Mouse (Mus musculus): Measurements from ENCODE around the gene Srgap2.

DNA sequence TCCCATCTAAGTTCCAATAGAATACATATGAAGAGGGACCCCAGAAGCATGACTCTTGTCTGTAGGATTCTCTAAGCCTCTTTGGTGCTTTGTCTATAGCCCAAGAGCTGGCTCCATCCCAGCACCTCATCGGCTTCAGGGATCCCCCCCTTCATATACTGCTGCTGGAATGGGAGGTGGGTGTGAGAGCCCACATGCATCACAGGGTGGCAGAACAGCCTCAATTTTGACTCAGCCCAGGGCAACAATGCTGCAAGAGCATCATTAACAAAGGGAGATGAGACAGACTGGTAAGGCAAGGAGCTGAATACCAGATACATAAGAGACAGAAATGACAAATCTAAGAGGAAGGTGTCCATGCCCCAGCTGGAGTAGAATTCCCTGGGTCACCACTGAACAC is 243.0 kb downstream of the Srgap2 start:
- no peak for TF ChIP-seq GATA1 (IDR thresholded peaks at IDR 0.05; ENCODE audit: low read length)
- TF ChIP-seq TAL1 (IDR thresholded peaks at IDR 0.05; ENCODE audit: low read length) = no peak

All from erythroblast, embryonic 14.5 days (primary cell).